Mouse (Mus musculus) liver, adult 2 months (tissue): ENCODE data around the gene Fam53b.

ENCODE experiments used
- CTCF ChIP-seq: fragments of 200-500 bp; IDR thresholded peaks from 2 replicates; pipeline ENCODE4 v1.5.1; 2011; ENCODE audit warnings: low read depth, low read length, control low read depth
- POLR2A ChIP-seq: fragments of 200-500 bp; IDR thresholded peaks from 2 replicates; pipeline ENCODE4 v1.6.1; 2011; ENCODE audit warnings: low read length, control low read depth; ENCODE audit not compliant: insufficient read depth; ENCODE audit errors: extremely low read depth

DNA sequence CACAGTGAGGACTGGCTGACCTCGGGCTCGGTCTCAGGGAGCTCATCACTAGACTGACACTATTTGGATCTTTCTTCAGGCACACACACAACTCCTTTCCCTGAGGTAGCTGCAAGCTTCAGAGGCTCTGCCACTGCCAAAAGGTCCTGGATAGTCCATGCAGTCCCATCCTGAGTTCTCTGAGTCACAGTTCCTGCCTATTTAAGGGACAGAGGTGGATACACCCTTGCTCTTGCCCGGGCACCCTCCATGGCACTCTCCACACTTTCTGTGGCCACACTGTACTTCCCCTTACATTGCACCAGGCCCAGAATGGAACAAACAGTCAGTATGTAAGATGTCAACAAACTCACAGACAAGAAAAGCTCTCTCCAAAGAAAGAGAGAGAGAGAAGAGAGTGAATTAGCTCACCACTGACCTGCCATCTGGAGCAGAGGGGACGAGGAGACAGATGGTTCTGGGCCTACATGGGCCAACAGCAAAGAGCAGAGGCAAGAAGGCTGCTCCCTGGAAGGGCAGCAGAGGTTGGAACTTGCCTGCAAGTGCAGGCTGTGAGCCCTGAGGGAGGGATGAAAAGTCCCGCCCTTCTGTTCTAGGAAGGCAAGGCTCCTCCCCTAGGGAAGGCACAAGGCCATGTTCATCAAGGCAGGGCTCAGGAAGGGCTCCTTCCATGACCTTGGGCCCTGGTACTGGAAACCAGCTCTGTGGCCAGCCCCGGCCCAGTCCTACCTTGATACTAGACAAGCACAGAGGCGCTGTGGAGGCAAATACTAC, 37.2 kb downstream of the Fam53b start:
- TF ChIP-seq CTCF, result no peak
- no peak for TF ChIP-seq POLR2A
